Mouse (Mus musculus): ENCODE measurements around the gene Eml5. TPM values are rescaled to one million over a fixed set of nuclear protein-coding genes. Genes with fewer than 3 reads are reported as not detected.

Eml5 gene
- polyA plus RNA-seq, 1 experiment = 1.8 TPM

GRCm38 (mm10) chr12:98881796-98882195 is 19.5 kb downstream of the Eml5 start:
- no peak for TF ChIP-seq MYOD1 (IDR thresholded peaks at IDR 0.05; ENCODE audit: control insufficient read depth, insufficient read length, low read depth)
- TF ChIP-seq CEBPB (IDR thresholded peaks at IDR 0.05; ENCODE audit: low read depth) = peak; percentile 34
- TF ChIP-seq FOSL1 (IDR thresholded peaks at IDR 0.05; ENCODE audit: insufficient read depth, low read length, poor library complexity, severe bottlenecking) = no peak
- no peak for TF ChIP-seq CTCF (IDR thresholded peaks at IDR 0.05; ENCODE audit: control insufficient read depth, insufficient read depth, insufficient read length)
- TF ChIP-seq MAX (IDR thresholded peaks at IDR 0.05) = no peak
- Histone ChIP-seq H3K4me3 (ENCODE audit: insufficient read depth, poor library complexity, severe bottlenecking) (no peak overlapping the region), H3K79me2 (ENCODE audit: control insufficient read depth, insufficient read depth) (no peaks in the 10 kb centered on the region)

DNA sequence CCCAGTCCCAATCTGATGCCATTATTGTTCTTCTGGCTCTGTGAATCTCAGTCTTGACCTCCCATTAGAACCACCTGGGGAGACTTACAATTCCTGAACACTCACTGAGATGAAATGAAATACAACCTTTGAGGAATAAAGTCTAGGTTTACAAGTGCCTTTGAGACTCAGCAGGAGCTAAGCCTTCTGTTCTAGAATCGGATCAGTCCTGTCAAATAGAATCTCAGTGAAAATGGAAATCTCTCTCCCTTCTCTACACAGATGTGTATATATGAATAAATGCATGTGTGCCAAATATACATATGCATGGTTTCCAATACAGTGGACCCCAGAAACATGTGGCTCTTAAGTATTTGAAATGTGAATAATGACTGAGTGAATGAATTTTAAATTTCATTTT is 22.6 kb downstream of the Eml5 start:
- Histone ChIP-seq H3K79me2 (ENCODE audit: control insufficient read depth, insufficient read depth) (no peaks in the 10 kb centered on the region), H3K27me3 (ENCODE audit: control insufficient read depth, insufficient read depth, insufficient read length) (no peaks in the 10 kb centered on the region), H3K4me3 (ENCODE audit: insufficient read depth, poor library complexity, severe bottlenecking) (no peak overlapping the region), H3K36me3 (ENCODE audit: control insufficient read depth, insufficient read depth) (no peaks in the 10 kb centered on the region), H3ac (ENCODE audit: control insufficient read depth, insufficient read length, low read depth) (no peak overlapping the region), H3K79me3 (ENCODE audit: low read depth) (no peaks in the 10 kb centered on the region)
- no peak for TF ChIP-seq MYOD1 (IDR thresholded peaks at IDR 0.05; ENCODE audit: control insufficient read depth, insufficient read length, low read depth)
- TF ChIP-seq USF1 (IDR thresholded peaks at IDR 0.05; ENCODE audit: low read depth) = no peak
- TF ChIP-seq CEBPB (IDR thresholded peaks at IDR 0.05; ENCODE audit: low read depth) = no peak
- no peak for TF ChIP-seq CTCF (IDR thresholded peaks at IDR 0.05; ENCODE audit: control insufficient read depth, insufficient read depth, insufficient read length)
- no peak for TF ChIP-seq MAX (IDR thresholded peaks at IDR 0.05)
- no peak for TF ChIP-seq MYOG (IDR thresholded peaks at IDR 0.05; ENCODE audit: control insufficient read depth, extremely low read depth, insufficient read length)
- no peak for TF ChIP-seq FOSL1 (IDR thresholded peaks at IDR 0.05; ENCODE audit: insufficient read depth, low read length, poor library complexity, severe bottlenecking)

More at GRCm38 (mm10) chr12:98881796-98882195, 19.5 kb downstream of the Eml5 start:
- Histone ChIP-seq H3K27me3 (ENCODE audit: control insufficient read depth, insufficient read depth, insufficient read length) (no peaks in the 10 kb centered on the region), H3ac (ENCODE audit: control insufficient read depth, insufficient read length, low read depth) (no peak overlapping the region), H3K36me3 (ENCODE audit: control insufficient read depth, insufficient read depth) (no peaks in the 10 kb centered on the region), H3K79me3 (ENCODE audit: low read depth) (no peaks in the 10 kb centered on the region)

GRCm38 (mm10) chr12:98875216-98875615 is 26.1 kb downstream of the Eml5 start:
- TF ChIP-seq MAX (IDR thresholded peaks at IDR 0.05) = no peak
- no peak for TF ChIP-seq MYOG (IDR thresholded peaks at IDR 0.05; ENCODE audit: control insufficient read depth, extremely low read depth, insufficient read length)
- TF ChIP-seq CTCF (IDR thresholded peaks at IDR 0.05; ENCODE audit: control insufficient read depth, insufficient read depth, insufficient read length) = no peak
- TF ChIP-seq FOSL1 (IDR thresholded peaks at IDR 0.05; ENCODE audit: insufficient read depth, low read length, poor library complexity, severe bottlenecking) = no peak
- TF ChIP-seq USF1 (IDR thresholded peaks at IDR 0.05; ENCODE audit: low read depth) = no peak
- TF ChIP-seq MYOD1 (IDR thresholded peaks at IDR 0.05; ENCODE audit: control insufficient read depth, insufficient read length, low read depth) = no peak
- no peak for TF ChIP-seq CEBPB (IDR thresholded peaks at IDR 0.05; ENCODE audit: low read depth)
- H3K4me3 ChIP-seq (ENCODE audit: insufficient read depth, poor library complexity, severe bottlenecking) = no peak overlapping the region
- no peaks in the 10 kb centered on the region for H3K36me3 ChIP-seq (ENCODE audit: control insufficient read depth, insufficient read depth)
- H3K27me3 ChIP-seq (ENCODE audit: control insufficient read depth, insufficient read depth, insufficient read length) = no peaks in the 10 kb centered on the region
- H3K79me3 ChIP-seq (ENCODE audit: low read depth) = no peaks in the 10 kb centered on the region
- no peaks in the 10 kb centered on the region for H3K79me2 ChIP-seq (ENCODE audit: control insufficient read depth, insufficient read depth)
- no peak overlapping the region for H3ac ChIP-seq (ENCODE audit: control insufficient read depth, insufficient read length, low read depth)

DNA sequence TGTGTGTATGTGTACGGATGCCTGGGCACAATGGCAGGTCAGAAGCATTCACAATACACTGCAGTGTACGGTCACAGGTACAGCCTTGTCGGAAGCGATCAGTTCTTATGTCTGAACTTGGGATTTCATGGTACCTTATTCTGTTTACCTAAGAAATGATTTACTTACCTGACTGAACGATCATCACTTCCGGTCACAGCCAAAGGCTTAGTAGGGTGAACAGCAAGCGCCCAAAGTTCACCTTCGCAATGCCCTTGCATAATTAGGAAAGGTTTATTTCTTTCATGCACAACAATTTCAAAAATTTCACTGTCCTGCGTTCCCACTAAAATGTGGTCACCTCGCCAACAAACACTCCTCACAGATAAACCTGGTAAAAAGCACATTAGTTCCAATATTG is 28.4 kb downstream of the Eml5 start:
- Histone ChIP-seq H3K79me3 (ENCODE audit: low read depth) (no peaks in the 10 kb centered on the region), H3K4me3 (ENCODE audit: insufficient read depth, poor library complexity, severe bottlenecking) (no peak overlapping the region), H3ac (ENCODE audit: control insufficient read depth, insufficient read length, low read depth) (no peak overlapping the region), H3K36me3 (ENCODE audit: control insufficient read depth, insufficient read depth) (no peaks in the 10 kb centered on the region), H3K27me3 (ENCODE audit: control insufficient read depth, insufficient read depth, insufficient read length) (no peaks in the 10 kb centered on the region), H3K79me2 (ENCODE audit: control insufficient read depth, insufficient read depth) (no peaks in the 10 kb centered on the region)
- TF ChIP-seq CEBPB (IDR thresholded peaks at IDR 0.05; ENCODE audit: low read depth) (no peak), USF1 (IDR thresholded peaks at IDR 0.05; ENCODE audit: low read depth) (no peak), MYOG (IDR thresholded peaks at IDR 0.05; ENCODE audit: control insufficient read depth, extremely low read depth, insufficient read length) (no peak), MAX (IDR thresholded peaks at IDR 0.05) (no peak), FOSL1 (IDR thresholded peaks at IDR 0.05; ENCODE audit: insufficient read depth, low read length, poor library complexity, severe bottlenecking) (no peak), CTCF (IDR thresholded peaks at IDR 0.05; ENCODE audit: control insufficient read depth, insufficient read depth, insufficient read length) (no peak), MYOD1 (IDR thresholded peaks at IDR 0.05; ENCODE audit: control insufficient read depth, insufficient read length, low read depth) (no peak)

- H3K36me3 ChIP-seq (ENCODE audit: control insufficient read depth, insufficient read depth) = no peaks in the 10 kb centered on the region
These were observed 37.8 kb downstream of the Eml5 start for GRCm38 (mm10) chr12:98863436-98863835.

DNA sequence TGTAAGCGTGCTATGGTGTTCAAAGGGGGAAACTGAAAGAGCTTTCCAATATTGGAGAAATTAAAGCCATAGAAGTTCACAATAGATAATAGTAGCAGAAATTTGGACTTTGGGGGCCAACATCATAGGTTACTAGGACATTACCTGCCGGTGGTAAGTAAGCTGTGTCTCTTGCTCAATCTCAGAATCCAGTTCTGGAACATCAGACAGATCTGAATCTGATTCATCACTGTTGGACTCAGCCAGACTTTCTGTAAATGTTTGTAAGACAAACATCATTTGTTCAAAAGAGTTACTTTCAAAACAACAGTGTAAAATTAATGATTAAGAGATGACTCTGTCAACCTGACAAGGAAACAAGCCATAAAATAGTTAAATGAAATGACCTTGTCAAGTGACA is 41.0 kb downstream of the Eml5 start:
- no peak overlapping the region for H3K4me3 ChIP-seq (ENCODE audit: insufficient read depth, poor library complexity, severe bottlenecking)
- no peaks in the 10 kb centered on the region for H3K79me3 ChIP-seq (ENCODE audit: low read depth)
- H3K27me3 ChIP-seq (ENCODE audit: control insufficient read depth, insufficient read depth, insufficient read length) = no peaks in the 10 kb centered on the region
- H3K36me3 ChIP-seq (ENCODE audit: control insufficient read depth, insufficient read depth) = no peaks in the 10 kb centered on the region
- H3ac ChIP-seq (ENCODE audit: control insufficient read depth, insufficient read length, low read depth) = no peak overlapping the region
- no peaks in the 10 kb centered on the region for H3K79me2 ChIP-seq (ENCODE audit: control insufficient read depth, insufficient read depth)
- TF ChIP-seq FOSL1 (IDR thresholded peaks at IDR 0.05; ENCODE audit: insufficient read depth, low read length, poor library complexity, severe bottlenecking) (no peak), USF1 (IDR thresholded peaks at IDR 0.05; ENCODE audit: low read depth) (no peak), MYOG (IDR thresholded peaks at IDR 0.05; ENCODE audit: control insufficient read depth, extremely low read depth, insufficient read length) (no peak), CTCF (IDR thresholded peaks at IDR 0.05; ENCODE audit: control insufficient read depth, insufficient read depth, insufficient read length) (no peak), MYOD1 (IDR thresholded peaks at IDR 0.05; ENCODE audit: control insufficient read depth, insufficient read length, low read depth) (no peak), MAX (IDR thresholded peaks at IDR 0.05) (no peak), CEBPB (IDR thresholded peaks at IDR 0.05; ENCODE audit: low read depth) (no peak)

More at GRCm38 (mm10) chr12:98863436-98863835, 37.8 kb downstream of the Eml5 start:
- H3K79me2 ChIP-seq (ENCODE audit: control insufficient read depth, insufficient read depth) = no peaks in the 10 kb centered on the region
- H3K4me3 ChIP-seq (ENCODE audit: insufficient read depth, poor library complexity, severe bottlenecking) = no peak overlapping the region
- H3K27me3 ChIP-seq (ENCODE audit: control insufficient read depth, insufficient read depth, insufficient read length) = no peaks in the 10 kb centered on the region
- no peak for TF ChIP-seq MYOG (IDR thresholded peaks at IDR 0.05; ENCODE audit: control insufficient read depth, extremely low read depth, insufficient read length)
- H3ac ChIP-seq (ENCODE audit: control insufficient read depth, insufficient read length, low read depth) = no peak overlapping the region
- no peaks in the 10 kb centered on the region for H3K79me3 ChIP-seq (ENCODE audit: low read depth)
